Mouse (Mus musculus): ENCODE measurements around the gene Nup85. TPM values are rescaled to one million over a fixed set of nuclear protein-coding genes. Genes with fewer than 3 reads are reported as not detected.
A peak's percentile ranks its signal among the peaks of the same experiment; 100 is the strongest.

Gene Nup85
- total and polyA plus RNA-seq, 3 experiments: 282 to 326 (median 290) TPM

DNA sequence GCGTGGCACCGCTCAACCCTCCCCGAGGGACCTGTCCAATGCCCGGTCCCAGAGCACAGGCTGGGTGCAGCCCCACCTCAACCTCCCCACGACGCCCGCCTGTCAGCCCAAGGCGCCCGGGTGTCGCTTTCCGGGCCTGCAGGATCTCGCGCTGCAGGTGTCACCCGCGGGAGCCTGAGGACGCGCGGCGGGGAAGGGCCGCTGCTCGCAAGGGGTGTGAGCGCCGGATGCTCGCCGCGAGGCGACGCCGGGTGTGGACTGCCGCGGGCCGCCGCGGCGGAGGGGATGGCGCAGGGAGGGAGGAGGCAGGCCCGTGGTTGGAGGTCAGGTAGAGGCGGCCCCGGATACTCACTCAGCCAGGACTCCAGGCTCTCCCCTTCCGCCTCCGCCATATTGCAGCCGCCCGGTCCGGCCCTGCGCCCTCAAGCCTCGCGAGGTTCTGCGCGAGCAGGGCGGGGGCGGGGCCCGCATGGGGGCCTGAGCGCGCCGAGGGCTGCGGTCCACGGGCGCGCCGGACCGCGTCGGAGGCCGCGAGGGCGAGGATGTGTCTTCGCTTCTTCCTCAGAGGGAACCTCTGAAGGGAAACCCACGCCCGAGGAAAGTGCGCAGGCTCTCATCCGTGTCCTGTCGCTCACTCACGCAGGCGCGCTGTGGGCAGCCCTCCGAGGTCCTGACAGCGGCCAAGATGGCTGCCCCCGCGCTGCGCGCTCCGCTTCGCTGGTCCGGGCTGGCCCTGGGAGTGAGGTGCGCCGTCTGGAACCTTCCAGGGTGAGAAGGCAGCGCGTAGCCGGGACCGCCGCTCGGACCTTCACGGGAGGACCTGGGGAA, 39.5 kb downstream of the Nup85 start, which contains the start of the genes Mrps7 and Gga3 (continued):
- TF ChIP-seq MAFK (IDR thresholded peaks at IDR 0.05; ENCODE audit: insufficient replicate concordance, low read length) (no peak), MAZ (IDR thresholded peaks at IDR 0.05; ENCODE audit: low read depth, low read length) (0 out of 2 replicates have a peak, but pooled peaks have one; percentile 27), ZC3H11A (IDR thresholded peaks at IDR 0.05; ENCODE audit: low read depth, low read length) (no peak), CHD1 (IDR thresholded peaks at IDR 0.05; ENCODE audit: low read depth, low read length) (peak; percentile 42; the same call in 1 of the 2 replicates), USF1 (IDR thresholded peaks at IDR 0.05; ENCODE audit: low read depth, low read length) (no peak), RCOR1 (conservative IDR thresholded peaks at IDR 0.05; ENCODE audit: low read depth, low read length) (peak; percentile 88), ELF1 (IDR thresholded peaks at IDR 0.05; ENCODE audit: low read depth, low read length) (peak; percentile 87), TBP (conservative IDR thresholded peaks at IDR 0.05; ENCODE audit: low read depth, low read length) (peak; percentile 94), JUND (conservative IDR thresholded peaks at IDR 0.05; ENCODE audit: low read depth, low read length) (no peak), POLR2AphosphoS2 (IDR thresholded peaks at IDR 0.05; ENCODE audit: low read depth, low read length) (peak; percentile 69; the same call in 1 of the 2 replicates), USF2 (conservative IDR thresholded peaks at IDR 0.05; ENCODE audit: low read depth, low read length) (no peak), JUN (IDR thresholded peaks at IDR 0.05; ENCODE audit: insufficient read depth, low read depth, low read length) (no peak), KAT2A (IDR thresholded peaks at IDR 0.05; ENCODE audit: insufficient replicate concordance, low read length) (peak; percentile 87), UBTF (IDR thresholded peaks at IDR 0.05; ENCODE audit: low read depth, low read length) (peak; percentile 37), MYC (IDR thresholded peaks at IDR 0.05; ENCODE audit: low read depth, low read length) (peak; percentile 76; the same call in 1 of the 2 replicates), IRF4 (IDR thresholded peaks at IDR 0.05; ENCODE audit: low read depth, low read length) (peak; percentile 55; the same call in 1 of the 2 replicates), EP300 (IDR thresholded peaks at IDR 0.05; ENCODE audit: low read length) (no peak), ZKSCAN1 (IDR thresholded peaks at IDR 0.05; ENCODE audit: borderline replicate concordance, low read depth, low read length) (no peak), SMC3 (IDR thresholded peaks at IDR 0.05; ENCODE audit: low read depth, low read length) (no peak; the same call in 1 of the 2 replicates), ZMIZ1 (IDR thresholded peaks at IDR 0.05; ENCODE audit: low read depth, low read length) (peak; percentile 85)

DNA sequence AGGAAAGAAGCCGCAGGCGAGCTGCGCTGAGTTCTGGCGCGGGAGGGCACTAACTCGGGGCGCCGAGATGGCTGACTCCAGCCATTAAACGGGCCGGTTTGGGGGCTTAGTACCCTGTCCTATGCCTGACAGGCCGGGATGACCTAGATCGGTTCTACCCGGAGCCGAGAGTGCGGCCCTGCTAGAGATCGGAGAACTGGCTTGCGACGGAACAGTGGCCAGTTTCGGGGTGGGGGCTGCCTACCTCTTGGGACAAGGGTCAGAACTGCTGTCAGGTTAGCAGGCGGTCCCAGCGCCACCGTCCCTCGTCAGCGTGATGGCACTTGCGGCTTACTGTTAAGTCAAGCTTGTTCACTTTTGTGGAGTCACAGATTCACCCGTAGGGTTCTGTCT, 40.1 kb downstream of the Nup85 start:
- no peak for DNase-seq (ENCODE audit: extremely low read depth)
- dilution Hi-C loops (cut with MboI; ENCODE audit: extremely low pct_ligation_motif_present, extremely low pct_unique_long_range_greater_than_20kb, low sequenced_read_pairs): no loop called here
- Histone ChIP-seq H3K79me2 (replicated peaks; ENCODE audit: control insufficient read depth, extremely low read depth, insufficient read depth, poor library complexity, severe bottlenecking) (peaks cover 81% of the 10 kb centered on the region), H3K4me3 (replicated peaks in 1 of 3; ENCODE audit: low read depth in 2 of 3, low read length in 2 of 3, poor library complexity in 1 of 3) (peak overlapping the region; percentile 81 to 93 (median 84)), H3K4me1 (ENCODE audit: control insufficient read depth in 1 of 2, insufficient read depth in 2 of 2) (peaks cover 34 to 74% of the 10 kb centered on the region in 2 experiments), H3K27ac (ENCODE audit: insufficient read depth, low read depth) (peak overlapping the region; percentile 82), H3K9me3 (replicated peaks; ENCODE audit: low read length) (no peaks in the 10 kb centered on the region), H3K9ac (ENCODE audit: insufficient read depth, low read depth) (peak overlapping the region; percentile 97), H3K27me3 (replicated peaks) (no peaks in the 10 kb centered on the region), H3K36me3 (replicated peaks in 1 of 2; ENCODE audit: control insufficient read depth in 1 of 2, insufficient read depth in 1 of 2, low read length in 1 of 2) (peaks cover 50 to 71% of the 10 kb centered on the region in 2 experiments), H3K4me2 (ENCODE audit: insufficient read depth, low read depth, poor library complexity, severe bottlenecking) (peak overlapping the region; percentile 87; the same call in 1 of the 2 replicates)
- TF ChIP-seq SIN3A (IDR thresholded peaks at IDR 0.05; ENCODE audit: low read length) (peak; percentile 12; the same call in 1 of the 2 replicates), ZKSCAN1 (IDR thresholded peaks at IDR 0.05; ENCODE audit: borderline replicate concordance, low read depth, low read length) (no peak), UBTF (IDR thresholded peaks at IDR 0.05; ENCODE audit: low read depth, low read length) (peak; percentile 2; the same call in 1 of the 2 replicates)
- in situ Hi-C loops (cut with MboI; ENCODE audit: low pct_ligation_motif_present, low pct_unique_long_range_greater_than_20kb, low sequenced_read_pairs): loop anchor here (25.0 kb wide), 1 partner anchor 408 kb away; the partner anchor contains the start of gene Galk1

All from CH12.LX (cell line).